Mouse (Mus musculus): ENCODE results near the gene Bud13.
A peak's percentile ranks its signal among the peaks of the same experiment; 100 is the strongest.
"Not testable (repeated sequence)": the region's sequence is repeated elsewhere in the genome, so short reads cannot be mapped to it uniquely, and the experiment has no call there.

The Bud13 gene

DNA sequence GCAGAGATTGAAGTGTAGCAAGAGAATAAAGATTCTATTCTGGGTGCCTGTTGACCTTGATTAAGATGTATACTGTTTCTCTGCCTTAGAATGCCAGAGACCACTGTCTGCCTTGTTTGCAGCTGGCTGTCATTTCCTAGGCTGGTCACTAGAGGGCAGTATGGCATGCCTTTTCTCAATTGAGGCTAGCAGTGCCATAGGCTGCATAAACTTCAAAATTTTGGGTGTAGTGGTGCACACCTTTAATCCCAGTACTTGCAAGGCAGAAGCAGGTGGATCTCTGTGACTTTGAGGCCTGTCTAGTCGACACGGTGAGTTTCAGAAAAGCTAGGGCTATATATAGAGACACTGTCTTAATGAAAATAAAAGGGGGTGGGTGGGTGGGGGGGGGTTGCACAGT lies 19.3 kb downstream of the Bud13 start:
- DNase-seq (ENCODE audit: low read depth) = peak; percentile 72

DNA sequence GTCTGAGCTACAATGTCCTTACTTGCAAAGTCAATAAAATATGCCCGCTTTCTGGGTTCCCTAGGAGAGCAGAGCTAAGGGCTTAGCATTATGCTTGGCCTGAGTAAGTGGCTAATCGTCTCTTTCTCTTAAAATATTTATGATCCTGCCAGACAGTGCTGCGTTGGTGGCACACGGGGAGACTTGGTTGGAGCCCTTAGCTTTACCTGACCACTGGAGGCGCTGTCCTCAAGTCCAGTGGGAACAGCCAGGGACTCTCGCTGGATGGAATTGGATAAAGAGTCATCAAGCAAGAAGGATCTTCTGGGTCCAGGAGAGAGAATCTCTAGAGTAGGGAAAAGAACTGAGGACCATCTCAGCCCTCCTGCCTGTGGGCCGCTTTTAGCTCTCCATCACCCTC lies 26.3 kb downstream of the Bud13 start:
- DNase-seq (ENCODE audit: low read depth) = no peak

DNA sequence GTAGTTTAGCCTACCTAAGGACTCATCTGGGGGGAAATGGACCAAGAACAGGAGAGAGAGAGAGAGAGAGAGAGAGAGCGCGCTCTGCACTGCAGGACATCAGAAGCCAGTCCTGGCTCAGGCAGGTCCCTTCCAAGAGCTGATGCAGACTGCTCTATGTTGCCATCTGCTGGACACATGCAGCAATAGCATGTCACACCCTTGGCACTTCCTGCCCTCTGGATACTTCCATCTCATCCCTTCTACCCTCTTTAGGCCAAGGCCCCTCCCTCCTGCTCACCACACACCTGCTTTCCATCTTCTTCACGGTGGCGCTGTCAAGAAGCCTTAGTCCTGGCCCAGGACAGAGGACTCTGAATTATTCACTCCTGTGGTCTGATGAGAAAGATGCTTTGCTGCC lies 31.7 kb downstream of the Bud13 start:
- DNase-seq (ENCODE audit: low read depth) = peak; percentile 81

DNA sequence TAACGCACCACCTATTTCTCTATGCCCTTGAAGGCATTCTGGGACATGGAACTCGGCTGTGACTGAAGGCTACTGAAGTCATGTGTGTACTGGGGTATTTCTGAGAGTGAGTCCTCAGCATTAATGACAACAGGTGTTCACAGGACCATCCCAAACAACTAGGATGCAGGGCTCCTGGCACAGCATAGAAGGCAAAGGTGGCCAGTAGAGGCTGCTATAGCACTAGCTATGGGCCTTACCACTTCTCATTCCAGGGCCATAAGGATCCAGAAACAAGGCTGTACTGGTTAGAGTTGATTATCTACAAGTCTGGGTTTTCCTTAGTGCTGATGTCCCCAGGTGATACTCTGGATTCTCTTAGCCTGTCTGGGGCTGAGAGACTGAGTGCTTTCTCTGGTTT lies 32.1 kb downstream of the Bud13 start:
- DNase-seq (ENCODE audit: low read depth) = no peak

DNA sequence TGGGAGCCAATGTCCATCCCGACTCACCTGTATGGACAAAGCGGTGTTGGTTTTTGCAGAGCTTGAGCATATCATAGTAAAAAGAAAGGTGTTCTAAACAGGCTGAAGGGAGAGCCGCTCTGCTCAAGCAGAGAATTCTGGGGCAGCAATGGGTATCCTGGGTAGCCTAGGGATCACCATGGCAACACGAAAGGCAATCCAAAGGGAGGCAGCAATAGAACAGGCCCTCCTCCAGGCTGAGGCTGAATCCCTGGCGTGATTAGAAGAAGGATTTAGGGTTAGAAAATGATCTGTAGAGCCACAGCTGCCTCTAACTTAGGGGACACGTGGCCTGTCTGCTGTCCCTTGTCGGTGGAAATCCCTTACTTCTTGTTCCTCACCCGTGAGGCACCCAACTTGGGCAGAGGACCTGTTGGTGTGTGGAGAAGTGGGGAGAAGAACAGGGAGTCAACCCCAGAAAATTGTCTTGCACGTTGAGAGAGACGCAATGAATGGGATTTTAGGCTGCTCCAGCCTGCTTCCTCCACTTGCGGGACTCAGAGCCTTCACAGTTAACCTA lies 33.1 kb downstream of the Bud13 start:
- DNase-seq (ENCODE audit: low read depth) = no peak

DNA sequence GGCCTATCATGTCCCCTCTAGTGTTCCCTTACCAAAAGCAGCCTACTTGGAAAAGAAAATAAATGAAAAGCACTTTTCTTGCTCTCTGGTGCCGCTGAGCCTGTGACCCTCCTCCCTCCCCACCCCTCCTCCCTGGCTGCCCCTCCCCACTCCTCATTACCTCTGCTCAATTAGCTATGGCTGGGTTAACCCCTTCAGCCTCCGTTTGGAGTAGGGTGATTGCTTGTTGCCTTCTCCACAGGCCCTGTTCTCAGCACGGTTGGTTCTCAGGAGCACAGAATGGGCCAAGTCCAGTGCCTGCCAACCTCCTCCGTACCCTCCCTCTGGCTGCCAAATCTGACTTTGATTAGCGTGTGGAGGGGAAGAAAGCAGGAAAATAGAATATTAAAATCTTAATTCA lies 33.6 kb downstream of the Bud13 start:
- DNase-seq (ENCODE audit: low read depth) = no peak

DNA sequence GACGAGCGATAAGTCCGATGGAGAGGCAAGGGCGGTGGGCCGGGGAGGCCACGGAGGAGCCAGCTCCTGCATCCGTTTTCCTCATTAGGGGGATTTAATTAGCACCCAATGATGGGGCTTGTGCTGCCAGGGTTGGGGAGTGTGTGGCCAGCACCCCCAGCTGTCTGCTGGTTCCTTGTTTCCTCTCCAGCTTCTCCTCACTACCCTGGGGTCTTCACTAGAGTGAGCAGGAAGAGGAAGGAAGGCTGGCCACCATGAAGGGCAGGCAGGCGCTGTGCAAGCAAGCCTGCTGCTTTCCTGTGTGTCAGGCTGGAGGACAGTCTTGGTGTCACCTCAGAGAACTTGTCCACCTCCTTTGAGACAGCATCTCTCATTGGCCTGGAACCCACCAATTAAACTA lies 34.1 kb downstream of the Bud13 start:
- DNase-seq (ENCODE audit: low read depth) = no peak

DNA sequence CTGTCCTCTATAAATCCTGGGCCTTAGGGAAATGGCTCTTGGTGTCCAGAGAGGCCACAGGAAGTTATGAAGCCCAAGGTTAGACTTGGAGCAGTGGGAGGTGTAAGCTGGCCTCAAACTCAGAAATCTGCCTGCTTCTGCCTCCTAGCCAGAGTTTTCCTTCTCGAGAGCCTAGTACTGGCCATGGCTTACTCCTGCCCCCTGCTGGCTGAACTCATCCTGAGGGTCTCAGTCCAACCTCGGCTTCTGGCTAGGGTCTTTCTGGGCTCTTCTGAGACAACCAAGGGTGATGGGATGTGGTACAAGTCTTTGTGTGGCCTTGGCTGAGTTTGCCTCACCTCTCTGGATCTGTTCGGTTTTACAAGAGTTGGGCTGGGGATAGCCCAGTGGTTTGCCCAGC lies 35.1 kb downstream of the Bud13 start:
- DNase-seq (ENCODE audit: low read depth) = no peak

DNA sequence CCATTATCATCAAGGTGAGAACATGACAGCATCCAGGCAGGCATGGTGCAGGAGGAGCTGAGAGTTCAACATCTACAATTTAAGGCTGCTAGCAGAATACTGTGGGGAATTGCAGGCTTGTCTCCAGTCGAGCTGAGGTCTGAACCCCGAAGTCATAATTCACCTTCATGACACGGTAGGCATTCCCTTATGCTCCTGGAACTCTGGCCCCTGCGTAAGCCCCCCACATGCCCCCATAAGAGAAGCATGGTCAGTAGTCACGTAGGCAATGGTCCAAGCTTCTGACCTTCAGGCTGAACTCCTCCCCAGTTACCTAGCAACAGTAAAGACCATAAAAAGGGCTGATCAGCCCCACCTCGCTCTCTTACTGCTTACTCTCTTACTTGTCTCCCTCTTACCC lies 37.1 kb downstream of the Bud13 start, which contains the start of gene 4931429L15Rik:
4931429L15Rik (minus strand) TSS at position 101 of the 400 bp plus-strand sequence.
- DNase-seq (ENCODE audit: low read depth) = not testable (repeated sequence)

DNA sequence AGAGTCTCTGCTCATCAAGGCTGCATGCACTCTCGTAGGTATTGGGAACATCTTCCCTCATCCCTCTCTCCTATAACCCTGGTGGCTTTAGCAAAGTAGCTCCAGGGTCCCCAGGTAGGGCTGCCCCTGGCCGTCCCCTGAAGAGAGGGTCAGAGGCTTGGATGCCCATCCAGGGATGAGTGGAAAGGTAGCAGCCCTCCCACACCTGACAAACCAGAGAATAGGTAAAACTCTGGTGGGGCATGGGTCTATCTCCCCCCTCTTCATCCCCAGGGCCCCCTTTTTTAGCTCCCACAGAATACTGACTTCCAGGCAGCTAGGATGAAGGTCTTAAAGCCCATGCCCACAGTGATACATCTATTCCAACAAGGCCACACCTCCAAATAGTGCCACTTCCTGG lies 37.7 kb downstream of the Bud13 start:
- DNase-seq (ENCODE audit: low read depth) = no peak

DNA sequence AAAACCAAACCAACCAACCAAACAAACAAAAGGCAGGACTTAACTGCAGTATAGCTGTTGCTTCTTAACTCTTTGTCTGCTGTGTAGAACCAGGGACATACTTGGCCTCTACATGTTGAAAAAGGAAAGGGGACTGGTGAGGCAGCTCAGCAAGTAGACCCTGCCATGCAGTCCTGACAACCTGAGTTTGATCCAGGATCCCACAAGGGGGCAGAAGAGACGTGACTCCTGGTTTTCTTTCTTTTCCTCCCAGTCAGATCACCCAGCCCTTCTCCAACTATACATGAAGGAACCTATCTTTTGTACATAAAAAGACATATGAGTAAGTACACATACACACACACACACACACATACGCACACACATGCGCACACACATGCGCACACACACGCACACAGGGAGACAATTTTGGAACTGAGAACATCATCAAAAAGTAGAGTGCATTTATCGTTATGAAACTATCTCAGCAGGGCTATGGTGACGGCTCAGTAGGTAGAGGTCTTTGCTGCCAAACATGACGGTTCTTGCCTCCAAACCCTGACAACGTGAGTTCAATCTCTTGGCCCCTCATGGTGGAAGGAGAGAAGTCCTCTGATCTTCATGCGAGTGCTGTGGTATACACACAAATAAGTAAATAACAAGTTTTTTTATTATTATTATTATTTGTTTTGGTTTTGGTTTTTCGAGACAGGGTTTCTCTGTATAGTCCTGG lies 44.0 kb downstream of the Bud13 start:
- no peak for DNase-seq (ENCODE audit: low read depth)

DNA sequence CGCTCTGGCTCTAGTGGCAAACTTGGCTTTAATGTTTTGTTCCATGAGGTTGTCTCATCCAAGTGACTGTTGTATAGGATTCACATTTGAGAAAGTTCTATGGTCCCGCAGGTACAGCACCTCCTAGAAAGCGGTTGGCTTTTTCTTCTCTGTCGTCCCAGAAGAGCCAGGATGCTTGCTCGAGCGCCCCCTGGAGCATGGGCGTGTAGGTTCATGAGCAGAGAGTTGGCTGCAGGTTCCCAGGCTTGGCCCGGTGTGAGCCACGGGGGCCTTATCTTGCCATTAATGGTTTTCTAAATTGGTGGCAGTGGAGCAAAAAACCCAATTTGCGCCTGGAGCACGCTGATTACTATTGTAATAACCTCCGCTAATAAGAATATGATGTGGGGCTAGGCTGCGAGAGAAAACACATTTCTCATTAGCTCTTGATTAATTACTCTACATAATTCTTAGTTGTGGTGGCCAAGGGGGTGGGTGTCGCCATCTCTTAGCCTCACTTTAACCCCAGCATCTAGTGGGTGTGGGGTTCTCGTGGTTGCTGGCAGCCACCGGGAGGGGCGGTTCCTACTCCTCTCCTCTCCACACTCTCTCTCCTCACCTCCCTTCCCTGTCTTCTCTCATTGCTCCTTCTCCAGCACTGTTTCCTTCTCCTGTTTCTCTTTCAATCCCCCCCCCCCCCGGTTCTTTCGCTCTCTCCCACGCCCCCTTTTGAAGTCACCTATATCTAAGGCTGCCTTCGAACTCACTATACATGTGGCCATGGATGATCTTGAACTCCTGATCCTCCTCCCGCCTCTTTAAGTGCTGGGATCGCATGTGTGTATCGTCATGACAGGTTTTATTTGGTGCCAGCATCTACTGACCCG lies 45.1 kb downstream of the Bud13 start:
- DNase-seq (ENCODE audit: low read depth) = no peak

DNA sequence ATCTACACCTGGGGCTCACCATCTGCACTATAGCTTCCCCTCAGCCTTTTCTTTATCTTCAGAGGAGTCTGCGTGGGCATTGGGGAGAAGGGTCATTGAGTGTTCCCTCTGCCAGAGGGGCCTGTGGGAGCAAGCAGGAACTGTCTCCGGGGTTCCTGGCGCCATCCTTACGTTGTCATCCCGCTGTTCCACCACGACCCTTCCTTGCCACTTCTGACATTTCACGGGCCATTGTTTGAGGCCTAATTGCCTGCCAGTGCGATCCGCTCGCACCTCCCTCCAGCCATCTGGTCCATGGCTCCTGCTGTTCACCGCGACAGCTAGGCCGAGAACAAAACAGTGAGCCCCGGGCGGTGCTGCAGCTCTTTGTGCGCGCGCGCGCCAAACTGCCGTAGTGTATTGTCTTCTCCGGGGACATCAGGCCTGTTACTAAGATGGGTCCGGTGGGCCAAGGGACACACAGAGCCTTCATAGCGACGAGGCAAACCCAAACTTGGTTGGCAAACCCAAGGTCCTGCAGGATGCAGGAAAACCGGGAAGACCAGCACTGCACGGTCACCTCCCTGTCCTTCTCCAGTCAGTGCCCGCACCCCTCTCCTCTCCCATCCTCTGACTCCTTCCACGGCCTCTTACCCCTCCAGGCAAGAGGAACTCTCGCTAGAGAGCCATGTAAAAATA lies 45.9 kb downstream of the Bud13 start:
- no peak for DNase-seq (ENCODE audit: low read depth)

DNA sequence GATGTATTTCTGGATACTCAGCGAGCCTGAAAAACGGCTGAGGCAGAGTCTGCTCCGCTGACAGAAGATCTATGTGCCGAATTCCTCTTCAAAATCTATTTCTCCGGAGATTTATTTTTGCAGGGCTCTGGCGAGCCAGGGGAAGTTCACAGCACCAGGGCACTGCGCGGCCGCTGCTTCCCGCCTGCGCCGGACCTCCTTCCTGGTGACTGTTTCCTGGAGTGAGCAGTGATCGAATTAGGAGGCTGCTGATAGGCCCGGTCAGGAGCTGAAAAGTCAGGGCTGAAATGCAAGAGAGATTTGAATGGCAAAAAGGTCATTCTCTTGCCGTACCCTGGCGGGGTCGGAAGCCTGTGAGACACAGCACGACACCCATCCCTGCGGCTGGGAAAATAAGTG lies 46.4 kb downstream of the Bud13 start:
- no peak for DNase-seq (ENCODE audit: low read depth)

DNA sequence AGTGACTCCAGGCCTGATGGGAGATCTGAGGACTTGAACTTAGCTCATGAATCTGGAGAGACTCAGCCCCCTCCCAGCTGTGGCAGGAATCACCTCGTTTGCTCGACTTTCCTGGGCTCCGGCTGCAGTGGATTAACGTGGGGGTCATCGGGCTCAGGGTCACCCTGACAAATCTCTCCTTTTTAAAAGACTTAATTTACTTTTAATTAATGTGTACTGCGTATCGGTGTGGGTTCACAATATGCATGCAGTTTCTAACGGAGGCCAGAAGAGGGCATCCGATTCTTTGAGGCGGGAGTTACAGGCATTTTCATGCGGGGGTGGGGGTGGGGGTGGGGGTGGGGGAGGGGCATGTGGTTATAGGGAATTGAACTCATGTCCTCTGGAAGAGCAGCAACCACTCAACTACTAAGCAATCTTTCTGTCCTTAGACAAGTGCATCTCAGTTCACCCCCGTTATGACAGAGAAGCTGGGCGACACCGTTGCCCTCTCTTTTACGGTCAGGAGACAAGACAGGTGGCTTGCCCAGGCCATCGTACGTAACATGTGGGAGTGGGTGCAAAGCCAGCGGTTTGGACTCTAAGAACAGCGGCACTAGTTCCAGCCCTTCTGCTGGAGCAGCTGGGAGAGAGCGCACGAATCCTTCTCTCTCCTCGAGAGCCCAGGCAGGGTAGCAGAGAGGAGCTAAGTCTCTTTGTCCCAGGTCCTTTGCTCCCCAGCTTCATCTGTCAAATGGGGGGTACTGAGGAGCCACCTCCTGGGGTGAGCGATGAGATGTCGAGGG lies 47.2 kb downstream of the Bud13 start:
- no peak for DNase-seq (ENCODE audit: low read depth)

DNA sequence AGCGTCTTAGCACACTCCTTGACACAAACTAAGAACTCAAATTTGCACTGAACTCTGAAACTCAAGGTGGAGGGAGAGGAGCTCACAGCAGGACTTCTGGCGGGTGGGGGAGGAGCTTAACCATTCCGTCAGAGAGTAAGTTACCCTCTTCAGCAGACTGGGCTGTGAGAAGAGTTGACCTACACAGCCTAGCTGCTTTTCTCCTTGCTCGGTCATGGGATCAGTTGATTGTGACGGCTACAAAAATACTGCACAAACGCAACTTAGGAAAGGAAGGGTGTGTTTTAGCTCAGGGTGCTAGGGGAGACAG lies 47.7 kb downstream of the Bud13 start:
- DNase-seq (ENCODE audit: low read depth) = no peak

DNA sequence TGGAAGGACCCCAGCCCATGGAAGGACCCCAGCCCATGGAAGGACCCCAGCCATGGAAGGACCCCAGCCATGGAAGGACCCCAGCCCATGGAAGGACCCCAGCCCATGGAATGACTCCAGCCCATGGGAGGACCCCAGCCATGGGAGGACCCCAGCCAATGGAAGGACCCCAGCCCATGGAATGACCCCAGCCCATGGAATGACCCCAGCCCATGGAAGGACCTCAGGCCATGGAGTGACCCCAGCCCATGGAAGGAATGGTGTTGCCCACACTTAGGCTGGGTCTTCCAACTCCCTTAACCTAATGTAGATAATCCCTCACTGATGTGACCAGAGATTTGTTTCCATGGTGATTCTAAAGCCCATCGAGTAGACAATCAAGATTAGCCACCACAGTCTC lies 48.5 kb downstream of the Bud13 start:
- DNase-seq (ENCODE audit: low read depth) = no peak

DNA sequence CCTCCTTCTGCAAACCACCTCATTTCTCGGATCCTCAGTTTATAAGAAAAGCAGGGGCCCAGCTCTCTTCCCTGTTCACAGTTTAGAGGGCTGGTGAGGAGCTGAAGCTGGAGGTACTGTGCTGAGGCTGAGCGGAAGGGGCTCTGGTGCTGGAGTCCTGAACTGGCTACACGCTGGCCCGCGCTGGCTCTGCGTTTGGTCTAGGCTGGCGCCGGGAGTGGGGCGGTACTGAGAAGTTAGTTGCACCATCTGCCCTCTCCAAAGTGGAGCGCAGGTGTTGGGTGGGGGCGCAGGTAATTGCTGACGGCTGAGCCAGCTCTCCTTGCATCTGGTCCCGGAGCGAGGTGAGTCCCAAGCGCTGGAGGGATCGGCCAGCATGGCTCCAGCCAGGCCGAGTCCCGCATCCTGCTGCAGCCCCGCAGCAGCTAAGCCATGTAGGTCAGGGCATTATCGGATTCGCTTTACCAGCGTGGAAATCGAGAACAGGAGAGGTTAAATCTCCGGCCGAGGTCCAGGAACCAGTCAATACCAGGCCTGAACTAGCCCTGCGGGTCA lies 51.7 kb downstream of the Bud13 start:
- DNase-seq (ENCODE audit: low read depth) = no peak

DNA sequence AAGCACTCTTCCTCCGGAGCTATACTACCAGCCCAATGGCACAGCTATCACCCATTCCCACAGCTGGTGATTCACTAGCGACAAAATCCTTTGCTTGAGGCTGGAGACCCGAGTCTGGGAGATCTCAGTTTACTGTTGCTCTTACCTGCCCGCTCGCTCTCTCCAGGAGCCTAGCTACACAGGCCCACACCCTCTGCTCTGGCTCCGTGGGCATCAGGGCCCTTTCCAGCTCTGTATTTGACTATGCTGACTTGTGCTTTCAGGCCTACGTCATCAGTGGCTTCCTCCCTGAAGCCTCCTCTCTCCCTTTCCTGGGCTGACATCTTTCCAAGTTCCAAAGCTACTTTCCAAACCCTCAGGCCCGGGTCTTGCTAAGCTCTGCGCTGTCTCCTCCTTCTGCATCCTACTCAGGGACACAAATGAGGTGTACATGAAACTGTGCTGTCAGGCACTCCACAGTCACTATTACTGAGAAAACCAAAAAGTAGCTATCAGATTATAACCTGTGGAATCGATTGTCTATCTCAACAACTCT lies 52.7 kb downstream of the Bud13 start:
- DNase-seq (ENCODE audit: low read depth) = no peak

DNA sequence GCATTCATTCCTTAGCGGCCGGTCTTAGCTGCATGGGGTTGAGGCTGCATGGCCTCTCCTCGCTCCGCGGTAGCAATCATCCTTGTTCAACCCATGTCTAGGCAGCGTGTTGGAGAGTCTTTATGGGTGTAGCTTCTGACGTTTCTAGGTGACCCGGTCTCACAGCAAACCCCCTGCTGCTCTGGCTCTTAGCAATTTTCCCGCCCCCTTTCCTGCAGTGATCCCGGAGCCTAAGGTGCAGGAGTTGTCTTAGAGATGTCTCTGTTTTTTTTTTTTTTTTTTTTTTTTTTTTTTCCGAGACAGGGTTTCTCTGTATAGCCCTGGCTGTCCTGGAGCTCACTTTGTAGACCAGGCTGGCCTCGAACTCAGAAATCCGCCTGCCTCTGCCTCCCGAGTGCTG lies 53.5 kb downstream of the Bud13 start:
- not testable (repeated sequence) for DNase-seq (ENCODE audit: low read depth)

DNA sequence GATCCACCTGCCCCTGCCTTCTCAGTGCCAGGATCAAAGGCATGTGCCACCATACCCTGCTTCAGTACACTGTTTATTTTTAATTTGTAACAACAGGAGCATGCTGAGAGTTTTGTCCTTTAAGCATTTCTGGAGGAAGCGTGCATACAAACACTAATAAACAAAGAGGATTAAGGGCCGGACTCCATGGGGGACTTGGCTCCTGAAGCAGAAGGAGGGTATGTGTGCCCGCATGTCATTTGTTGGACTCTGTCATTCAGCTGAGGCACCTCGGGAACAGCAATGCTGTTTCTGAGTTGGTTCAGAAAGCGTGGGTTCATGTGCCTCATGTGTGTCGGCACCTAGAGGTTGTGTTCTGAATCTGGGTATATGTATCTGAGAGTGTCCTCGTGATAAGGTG lies 54.5 kb downstream of the Bud13 start:
- DNase-seq (ENCODE audit: low read depth) = no peak

All from naive thymus-derived CD4-positive, alpha-beta T cell, adult 2 months (primary cell).